Mouse (Mus musculus): ENCODE measurements around the gene Mrpl37. TPM values are rescaled to one million over a fixed set of nuclear protein-coding genes. Genes with fewer than 3 reads are reported as not detected.
A peak's percentile ranks its signal among the peaks of the same experiment; 100 is the strongest.

Gene Mrpl37
- total and polyA plus RNA-seq, 3 experiments: 96.3 to 113 (median 103) TPM

- no peak overlapping the region for H3K9ac ChIP-seq (ENCODE audit: low read depth, low read length)
- H3K79me2 ChIP-seq (replicated peaks; ENCODE audit: control insufficient read depth, insufficient read depth, low read length): no peaks in the 10 kb centered on the region
- no peak for TF ChIP-seq EP300 (IDR thresholded peaks at IDR 0.05; ENCODE audit: insufficient read depth, low read depth, low read length)
- TF ChIP-seq POLR2A (IDR thresholded peaks at IDR 0.05; ENCODE audit: insufficient read depth, low read depth, low read length): no peak
- TF ChIP-seq CTCF (IDR thresholded peaks at IDR 0.05): no peak
- H3K4me1 ChIP-seq (ENCODE audit: control insufficient read depth, insufficient read depth, low read length): no peaks in the 10 kb centered on the region
- WGBS: 70% methylated on average over 11 of the region's 11 CpGs
- no peak overlapping the region for H3K27ac ChIP-seq
- DNase-seq: peak; percentile 58 to 68
- intact Hi-C loops (cut with DNase I): no loop called here
- no peak overlapping the region for H3K4me3 ChIP-seq
- no peaks in the 10 kb centered on the region for H3K27me3 ChIP-seq (ENCODE audit: control insufficient read depth, insufficient read depth, low read length)
- H3K36me3 ChIP-seq (ENCODE audit: control insufficient read depth, insufficient read depth, low read length): no peaks in the 10 kb centered on the region
Observed at GRCm38 (mm10) chr4:107048568-107049162, 18.0 kb downstream of the Mrpl37 start.

GRCm38 (mm10) chr4:107047806-107048205 is 18.9 kb downstream of the Mrpl37 start:
- DNase-seq: no peak
- no peak for TF ChIP-seq EP300 (IDR thresholded peaks at IDR 0.05; ENCODE audit: insufficient read depth, low read depth, low read length)
- TF ChIP-seq CTCF (IDR thresholded peaks at IDR 0.05): no peak
- no peak for TF ChIP-seq POLR2A (IDR thresholded peaks at IDR 0.05; ENCODE audit: insufficient read depth, low read depth, low read length)
- Histone ChIP-seq H3K79me2 (replicated peaks; ENCODE audit: control insufficient read depth, insufficient read depth, low read length) (no peaks in the 10 kb centered on the region), H3K4me3 (no peak overlapping the region), H3K4me1 (ENCODE audit: control insufficient read depth, insufficient read depth, low read length) (no peaks in the 10 kb centered on the region), H3K9ac (ENCODE audit: low read depth, low read length) (no peak overlapping the region), H3K36me3 (ENCODE audit: control insufficient read depth, insufficient read depth, low read length) (no peaks in the 10 kb centered on the region), H3K27ac (no peak overlapping the region), H3K27me3 (ENCODE audit: control insufficient read depth, insufficient read depth, low read length) (no peaks in the 10 kb centered on the region)
- intact Hi-C loops (cut with DNase I): no loop called here
- 82% methylated on average over 5 of the region's 5 CpGs for WGBS

- 93% methylated on average over 13 of the region's 13 CpGs for WGBS
- Histone ChIP-seq H3K4me1 (ENCODE audit: control insufficient read depth, insufficient read depth, low read length) (no peaks in the 10 kb centered on the region), H3K9ac (ENCODE audit: low read depth, low read length) (no peak overlapping the region), H3K27me3 (ENCODE audit: control insufficient read depth, insufficient read depth, low read length) (no peaks in the 10 kb centered on the region), H3K79me2 (replicated peaks; ENCODE audit: control insufficient read depth, insufficient read depth, low read length) (no peaks in the 10 kb centered on the region), H3K4me3 (no peak overlapping the region), H3K27ac (no peak overlapping the region), H3K36me3 (ENCODE audit: control insufficient read depth, insufficient read depth, low read length) (no peaks in the 10 kb centered on the region)
- intact Hi-C loops (cut with DNase I): no loop called here
- no peak for TF ChIP-seq EP300 (IDR thresholded peaks at IDR 0.05; ENCODE audit: insufficient read depth, low read depth, low read length)
- TF ChIP-seq CTCF (IDR thresholded peaks at IDR 0.05): no peak
- TF ChIP-seq POLR2A (IDR thresholded peaks at IDR 0.05; ENCODE audit: insufficient read depth, low read depth, low read length): no peak
- DNase-seq: no peak
Observed at GRCm38 (mm10) chr4:107045188-107045587, 21.5 kb downstream of the Mrpl37 start.

GRCm38 (mm10) chr4:107042304-107042703 is 24.4 kb downstream of the Mrpl37 start:
- no peaks in the 10 kb centered on the region for H3K79me2 ChIP-seq (replicated peaks; ENCODE audit: control insufficient read depth, insufficient read depth, low read length)
- 72% methylated on average over 6 of the region's 6 CpGs for WGBS
- intact Hi-C loops (cut with DNase I): no loop called here
- H3K36me3 ChIP-seq (ENCODE audit: control insufficient read depth, insufficient read depth, low read length): no peaks in the 10 kb centered on the region
- no peak for TF ChIP-seq EP300 (IDR thresholded peaks at IDR 0.05; ENCODE audit: insufficient read depth, low read depth, low read length)
- no peak for TF ChIP-seq POLR2A (IDR thresholded peaks at IDR 0.05; ENCODE audit: insufficient read depth, low read depth, low read length)
- TF ChIP-seq CTCF (IDR thresholded peaks at IDR 0.05): no peak
- H3K27ac ChIP-seq: no peak overlapping the region
- no peaks in the 10 kb centered on the region for H3K27me3 ChIP-seq (ENCODE audit: control insufficient read depth, insufficient read depth, low read length)
- no peak overlapping the region for H3K4me3 ChIP-seq
- H3K9ac ChIP-seq (ENCODE audit: low read depth, low read length): no peak overlapping the region
- no peaks in the 10 kb centered on the region for H3K4me1 ChIP-seq (ENCODE audit: control insufficient read depth, insufficient read depth, low read length)
- DNase-seq: no peak

GRCm38 (mm10) chr4:107039270-107039669 is 27.4 kb downstream of the Mrpl37 start:
- intact Hi-C loops (cut with DNase I): no loop called here
- Histone ChIP-seq H3K36me3 (ENCODE audit: control insufficient read depth, insufficient read depth, low read length) (no peaks in the 10 kb centered on the region), H3K4me3 (no peak overlapping the region), H3K79me2 (replicated peaks; ENCODE audit: control insufficient read depth, insufficient read depth, low read length) (no peaks in the 10 kb centered on the region), H3K4me1 (ENCODE audit: control insufficient read depth, insufficient read depth, low read length) (no peaks in the 10 kb centered on the region), H3K27me3 (ENCODE audit: control insufficient read depth, insufficient read depth, low read length) (no peaks in the 10 kb centered on the region), H3K9ac (ENCODE audit: low read depth, low read length) (no peak overlapping the region), H3K27ac (no peak overlapping the region)
- 79% methylated on average over 8 of the region's 8 CpGs for WGBS
- no peak for DNase-seq
- TF ChIP-seq POLR2A (IDR thresholded peaks at IDR 0.05; ENCODE audit: insufficient read depth, low read depth, low read length): no peak
- TF ChIP-seq EP300 (IDR thresholded peaks at IDR 0.05; ENCODE audit: insufficient read depth, low read depth, low read length): no peak

- TF ChIP-seq EP300 (IDR thresholded peaks at IDR 0.05; ENCODE audit: insufficient read depth, low read depth, low read length) (no peak), POLR2A (IDR thresholded peaks at IDR 0.05; ENCODE audit: insufficient read depth, low read depth, low read length) (no peak), CTCF (IDR thresholded peaks at IDR 0.05) (no peak)
- no peaks in the 10 kb centered on the region for H3K79me2 ChIP-seq (replicated peaks; ENCODE audit: control insufficient read depth, insufficient read depth, low read length)
- intact Hi-C loops (cut with DNase I): no loop called here
- H3K27ac ChIP-seq: no peak overlapping the region
- DNase-seq: no peak
- H3K9ac ChIP-seq (ENCODE audit: low read depth, low read length): no peak overlapping the region
- H3K4me1 ChIP-seq (ENCODE audit: control insufficient read depth, insufficient read depth, low read length): no peaks in the 10 kb centered on the region
- H3K36me3 ChIP-seq (ENCODE audit: control insufficient read depth, insufficient read depth, low read length): no peaks in the 10 kb centered on the region
- no peaks in the 10 kb centered on the region for H3K27me3 ChIP-seq (ENCODE audit: control insufficient read depth, insufficient read depth, low read length)
- H3K4me3 ChIP-seq: no peak overlapping the region
- 84% methylated on average over 4 of the region's 4 CpGs for WGBS
Observed at GRCm38 (mm10) chr4:107038303-107038702, 28.4 kb downstream of the Mrpl37 start.
